Mouse (Mus musculus) cerebellum, adult 2 months (tissue): ENCODE measurements around the gene Agap1.

ENCODE experiments used
- CTCF ChIP-seq: fragments of 200-500 bp; IDR thresholded peaks from 2 replicates; pipeline ENCODE4 v1.5.1; 2011; ENCODE audit warnings: low read depth, mild to moderate bottlenecking, control low read depth, low read length, moderate library complexity, borderline replicate concordance; ENCODE audit not compliant: insufficient read depth
- POLR2A ChIP-seq: fragments of 200-500 bp; IDR thresholded peaks from 2 replicates; pipeline ENCODE4 v1.6.1; 2011; ENCODE audit warnings: low read length, control low read depth, borderline replicate concordance; ENCODE audit not compliant: insufficient read depth

- TF ChIP-seq POLR2A (no peak), CTCF (no peak)
These were observed 487.9 kb downstream of the Agap1 start for GRCm38 (mm10) chr1:89942395-89942976.
